Mouse (Mus musculus): ENCODE results near the gene Ints6l.

DNA sequence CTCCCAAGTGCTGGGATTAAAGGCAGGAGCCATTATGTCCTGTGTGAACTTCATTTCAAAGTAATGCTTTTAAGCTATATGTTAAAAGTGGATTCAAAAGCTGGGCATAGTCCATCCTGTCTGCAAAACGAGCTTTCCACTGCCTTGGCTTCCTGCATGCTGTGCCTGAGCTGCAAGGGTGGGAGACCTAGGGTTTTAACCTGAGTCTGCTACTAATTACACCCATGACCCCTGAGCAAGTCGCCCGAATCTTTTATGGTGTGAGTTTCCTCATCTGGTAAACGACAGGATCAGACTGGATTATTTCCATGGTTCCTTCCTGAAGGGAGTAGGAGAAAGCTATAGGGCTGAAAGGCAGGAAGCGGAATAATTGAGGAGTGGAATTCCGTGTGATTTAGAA, 13.8 kb downstream of the Ints6l start:
- TF ChIP-seq POLR2A (IDR thresholded peaks at IDR 0.05; ENCODE audit: borderline replicate concordance, control insufficient read depth, low read depth, low read length) (no peak), CTCF (IDR thresholded peaks at IDR 0.05; ENCODE audit: control insufficient read depth, insufficient read depth, low read length) (no peak)
